Mouse (Mus musculus): ENCODE results near the gene Rhag. TPM values are rescaled to one million over a fixed set of nuclear protein-coding genes. Genes with fewer than 3 reads are reported as not detected.

Rhag gene
- total and polyA plus RNA-seq, 3 experiments = 17.8 to 91.3 TPM; not detected in 1

DNA sequence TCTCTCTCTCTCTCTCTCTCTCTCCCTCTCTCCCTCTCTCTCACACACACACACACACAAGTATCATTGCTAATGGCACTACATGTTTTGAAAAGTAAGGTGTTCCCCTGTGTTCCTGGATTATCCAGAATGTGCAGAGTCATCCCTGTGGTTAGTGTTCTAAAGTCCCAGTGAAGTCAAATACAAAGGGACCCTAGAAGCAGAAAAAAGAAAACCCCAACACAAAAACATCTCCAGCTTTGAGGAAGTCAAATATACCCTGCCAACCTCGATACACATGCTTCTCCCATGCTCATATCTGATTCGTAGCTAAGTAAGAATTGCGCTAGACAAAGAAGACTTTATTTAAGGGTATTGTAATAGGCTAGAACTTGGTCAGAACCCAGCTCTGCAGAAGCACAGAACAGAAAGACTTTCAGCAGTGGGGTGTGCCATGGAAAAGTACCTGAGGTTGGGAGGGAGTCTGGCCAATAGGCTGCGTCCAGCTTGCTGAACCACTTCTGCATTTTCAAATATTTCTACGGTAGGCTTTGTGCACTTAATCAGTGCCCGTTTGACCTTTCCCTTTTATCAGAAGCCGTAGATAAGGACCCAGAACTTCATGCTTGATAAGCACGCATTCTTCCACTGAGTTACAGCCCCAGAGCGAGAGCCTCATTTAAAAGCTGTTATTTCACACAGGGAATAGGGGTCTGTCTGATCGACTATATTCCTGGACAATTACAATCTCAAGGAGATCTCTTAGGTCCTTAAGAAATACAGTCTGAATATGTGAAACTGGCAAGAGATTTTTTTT lies 58.2 kb downstream of the Rhag start (continued):
- no peak for TF ChIP-seq ZMIZ1 (IDR thresholded peaks at IDR 0.05; ENCODE audit: low read depth, low read length)
- TF ChIP-seq TBP (IDR thresholded peaks at IDR 0.05; ENCODE audit: low read depth, low read length) = no peak
- TF ChIP-seq NELFE (IDR thresholded peaks at IDR 0.05; ENCODE audit: low read depth, low read length) = no peak
- no peak for TF ChIP-seq NRF1 (IDR thresholded peaks at IDR 0.05; ENCODE audit: insufficient read depth, low read depth, low read length, poor library complexity, severe bottlenecking)
- no peak for TF ChIP-seq POLR2AphosphoS2 (IDR thresholded peaks at IDR 0.05; ENCODE audit: low read length)
- TF ChIP-seq HCFC1 (IDR thresholded peaks at IDR 0.05; ENCODE audit: low read depth, low read length) = peak; percentile 27; the same call in 1 of the 2 replicates

DNA sequence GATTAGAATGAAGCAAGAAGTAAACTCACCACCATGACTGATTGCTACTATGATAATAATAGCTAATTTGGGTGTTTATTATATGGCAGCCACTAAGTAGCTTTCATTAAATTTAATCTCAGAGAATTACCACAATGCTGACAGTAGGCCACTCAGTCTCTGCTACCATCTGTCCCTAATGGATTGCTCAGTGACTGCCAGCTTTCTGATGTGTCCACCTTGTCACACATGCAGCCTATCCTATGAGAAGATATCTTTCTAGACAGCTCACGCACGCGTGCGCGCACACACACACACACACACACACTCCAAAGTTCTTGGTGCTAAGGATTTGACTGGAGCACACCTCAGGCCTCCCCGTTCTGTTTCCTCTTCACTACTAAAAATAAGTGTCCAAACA lies 61.7 kb downstream of the Rhag start:
- Histone ChIP-seq H3K9ac (ENCODE audit: control insufficient read depth, low read depth, low read length, poor library complexity, severe bottlenecking) (no peak overlapping the region), H3K4me1 (ENCODE audit: control insufficient read depth in 1 of 2, insufficient read depth in 2 of 2, low read length in 2 of 2) (peaks cover 30 to 36% of the 10 kb centered on the region in 2 experiments), H3K27ac (ENCODE audit: control insufficient read depth, low read depth, low read length) (no peak overlapping the region), H3K4me3 (ENCODE audit: control insufficient read depth in 1 of 2, insufficient read depth in 1 of 2, low read depth in 2 of 2, low read length in 2 of 2) (no peak overlapping the region; a peak in 1 of 4 replicates), H3K27me3 (ENCODE audit: control insufficient read depth in 1 of 2, insufficient read depth in 2 of 2, low read length in 2 of 2) (no peaks in the 10 kb centered on the region), H3K79me2 (ENCODE audit: control insufficient read depth, insufficient read depth, low read length, poor library complexity) (no peaks in the 10 kb centered on the region), H3K36me3 (ENCODE audit: control insufficient read depth in 1 of 2, insufficient read depth in 2 of 2, low read length in 2 of 2) (peaks cover 0 to 53% of the 10 kb centered on the region in 2 experiments; a peak in 2 of 4 replicates), H3K9me3 (replicated peaks; ENCODE audit: insufficient read depth, low read length) (no peaks in the 10 kb centered on the region)
- DNase-seq (ENCODE audit: low read depth, low spot score) = no peak
- TF ChIP-seq HCFC1 (IDR thresholded peaks at IDR 0.05; ENCODE audit: low read depth, low read length) (no peak), CHD2 (IDR thresholded peaks at IDR 0.05; ENCODE audit: low read length) (no peak), MAX (IDR thresholded peaks at IDR 0.05; ENCODE audit: low read length) (no peak), CHD1 (IDR thresholded peaks at IDR 0.05; ENCODE audit: low read depth, low read length) (no peak), POLR2AphosphoS5 (IDR thresholded peaks at IDR 0.05; ENCODE audit: borderline replicate concordance, low read depth, low read length) (no peak), TCF12 (IDR thresholded peaks at IDR 0.05; ENCODE audit: low read depth, low read length) (no peak), TAL1 (IDR thresholded peaks at IDR 0.05; ENCODE audit: low read length) (no peak), JUND (IDR thresholded peaks at IDR 0.05; ENCODE audit: low read depth, low read length) (no peak), ZC3H11A (IDR thresholded peaks at IDR 0.05; ENCODE audit: low read depth, low read length) (no peak), RCOR1 (IDR thresholded peaks at IDR 0.05; ENCODE audit: low read depth, low read length) (no peak), KAT2A (conservative IDR thresholded peaks at IDR 0.05; ENCODE audit: low read depth, low read length) (no peak), MYB (IDR thresholded peaks at IDR 0.05; ENCODE audit: low read depth, low read length) (no peak), NELFE (IDR thresholded peaks at IDR 0.05; ENCODE audit: low read depth, low read length) (no peak), ZNF384 (IDR thresholded peaks at IDR 0.05; ENCODE audit: low read depth, low read length) (no peak), NRF1 (IDR thresholded peaks at IDR 0.05; ENCODE audit: insufficient read depth, low read depth, low read length, poor library complexity, severe bottlenecking) (no peak), SMC3 (IDR thresholded peaks at IDR 0.05; ENCODE audit: low read depth, low read length) (no peak), POLR2A (IDR thresholded peaks at IDR 0.05; ENCODE audit: control insufficient read depth in 1 of 2, insufficient read depth in 1 of 2, low read depth in 1 of 2, low read length in 2 of 2, poor library complexity in 1 of 2) (no peak), RAD21 (IDR thresholded peaks at IDR 0.05; ENCODE audit: low read depth, low read length) (no peak), CTCF (IDR thresholded peaks at IDR 0.05 in 2 of 3, conservative IDR thresholded peaks at IDR 0.05 in 1 of 3; ENCODE audit: control insufficient read depth in 1 of 3, insufficient read depth in 1 of 3, low read depth in 2 of 3, low read length in 3 of 3, poor library complexity in 1 of 3, severe bottlenecking in 1 of 3) (no peak), MEF2A (IDR thresholded peaks at IDR 0.05; ENCODE audit: extremely low read depth, insufficient replicate concordance, low read depth, low read length, poor library complexity, severe bottlenecking) (no peak)

Data from MEL (cell line).